Mouse (Mus musculus) yolk sac, embryonic 10.5 days (tissue): Measurements from ENCODE around the gene Cyp27a1.

Experiments used
- DNase-seq: peaks from one replicate; pipeline ENCODE4 v3.0.0-alpha.2; 2017; ENCODE audit warnings: low spot score

The Cyp27a1 gene

GRCm38 (mm10) chr1:74713099-74713858, at the start of gene Cyp27a1:
Cyp27a1 (plus strand) TSS chr1:74713574.
- DNase-seq: peak; percentile 82

GRCm38 (mm10) chr1:74665153-74665552, 48.2 kb upstream of the Cyp27a1 start:
- DNase-seq: peak; percentile 8

DNA sequence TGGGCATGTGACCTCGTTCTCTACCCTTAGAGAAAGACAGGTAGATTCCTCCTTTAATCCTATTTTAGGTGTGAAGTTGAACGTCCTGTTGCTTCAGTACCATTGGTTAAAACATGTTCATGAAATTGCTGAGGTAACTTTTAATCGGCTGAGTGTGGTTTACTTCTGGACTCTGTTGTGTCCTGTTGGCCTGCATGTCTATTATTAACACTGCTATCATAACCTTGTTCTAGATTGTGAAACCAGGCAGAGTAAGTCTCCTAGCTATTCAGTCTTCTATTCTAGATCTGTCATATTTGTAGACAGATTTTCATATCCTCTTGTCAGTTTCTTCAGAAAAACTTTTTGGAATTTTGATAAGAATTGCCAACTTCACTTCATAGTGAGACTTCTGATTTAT, 45.0 kb upstream of the Cyp27a1 start:
- DNase-seq: no peak

DNA sequence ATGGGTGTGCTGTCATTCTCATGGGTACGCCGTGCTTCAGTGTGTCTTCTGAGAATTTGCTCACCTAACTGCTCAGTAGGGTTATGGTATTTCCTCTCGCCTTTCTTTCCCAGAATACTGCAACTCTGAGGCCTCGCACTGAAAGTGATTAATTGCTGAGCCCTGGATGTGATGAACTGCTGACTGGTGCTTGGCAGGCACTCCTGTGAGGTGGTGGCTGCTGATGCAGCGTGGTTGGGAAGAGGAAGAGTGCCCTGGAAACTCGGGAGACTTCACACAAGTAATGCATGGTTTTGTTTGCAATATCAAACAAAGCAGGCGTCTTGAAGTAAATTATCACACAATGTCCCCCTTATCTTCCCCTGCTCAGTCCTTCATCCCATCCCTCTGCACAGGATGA, 40.6 kb upstream of the Cyp27a1 start:
- no peak for DNase-seq

GRCm38 (mm10) chr1:74676863-74677262, 36.5 kb upstream of the Cyp27a1 start:
- DNase-seq: no peak

DNA sequence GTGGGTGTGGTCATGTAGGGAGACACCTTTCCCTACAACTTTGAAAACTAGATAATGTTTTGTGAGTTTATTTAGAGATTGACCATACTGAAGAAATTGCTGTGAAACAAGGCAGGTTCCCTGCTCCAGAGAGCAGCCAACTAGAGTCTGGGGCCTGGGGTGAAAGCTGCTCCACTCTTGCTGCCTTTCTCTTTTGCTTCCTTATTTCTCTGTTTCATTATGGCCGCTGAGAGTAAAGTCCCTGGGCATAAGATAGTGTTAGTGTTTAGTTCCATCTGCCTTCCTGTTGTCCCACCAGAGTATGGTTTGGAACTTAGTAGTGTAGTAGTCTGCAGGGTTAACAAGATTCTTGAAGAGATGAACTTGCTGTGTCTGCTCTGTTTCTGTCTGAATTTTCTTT, 35.5 kb upstream of the Cyp27a1 start:
- DNase-seq: no peak

- no peak for DNase-seq
Observed at GRCm38 (mm10) chr1:74687131-74687530, 26.2 kb upstream of the Cyp27a1 start.

DNA sequence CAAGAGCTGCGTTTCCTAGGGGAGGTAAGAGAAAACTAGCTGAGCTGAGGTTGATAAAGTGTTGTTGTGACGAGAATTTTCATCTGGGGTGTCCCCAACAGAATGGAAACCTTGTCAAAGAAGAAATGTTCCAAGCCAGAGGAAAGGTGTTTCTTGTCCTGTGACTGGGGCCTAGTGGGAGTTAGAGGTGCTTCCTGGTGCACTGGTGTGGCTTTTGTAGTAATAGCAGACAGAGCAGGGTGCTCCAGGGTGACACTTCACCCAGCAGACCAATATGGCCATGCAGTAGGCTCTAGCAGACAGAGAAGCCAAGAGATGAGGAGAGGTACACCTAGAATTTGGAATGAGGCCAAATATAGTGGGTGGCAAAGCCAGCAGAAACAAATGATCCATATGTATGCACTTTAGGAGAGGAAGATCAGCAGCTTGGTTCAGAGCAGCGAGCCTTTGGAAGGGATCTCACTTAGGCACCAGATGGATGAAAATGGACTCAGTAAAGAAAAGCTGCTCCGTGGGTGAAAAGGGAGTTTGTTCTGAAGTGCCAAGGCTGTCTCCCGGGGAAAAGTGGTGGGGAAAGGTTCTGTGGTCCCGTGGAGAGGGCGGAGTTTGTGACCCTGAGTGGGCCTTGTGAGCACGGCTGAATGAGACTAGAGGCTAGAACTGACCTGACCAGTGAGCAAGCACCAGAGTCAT, 19.3 kb upstream of the Cyp27a1 start:
- DNase-seq: no peak

DNA sequence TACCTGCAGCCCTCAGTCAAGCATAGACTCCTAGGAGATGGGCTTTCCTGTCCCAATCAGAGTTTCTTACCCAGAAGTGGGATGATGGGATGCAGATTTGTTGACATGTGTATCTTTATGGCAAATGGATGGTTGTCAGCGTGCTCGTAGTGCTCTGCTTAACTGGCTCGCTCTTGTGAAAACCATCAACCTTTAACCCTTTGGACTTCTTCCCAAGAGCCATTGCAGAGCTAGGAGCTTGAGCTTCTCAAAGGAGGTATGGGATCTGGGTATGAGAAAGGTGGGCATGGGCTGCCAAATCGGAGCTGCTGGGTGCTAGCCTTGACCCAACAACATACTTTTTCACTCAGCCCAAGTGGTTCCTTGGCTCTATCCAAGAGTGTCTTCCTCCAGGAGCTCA, 17.5 kb upstream of the Cyp27a1 start:
- DNase-seq: no peak

- no peak for DNase-seq
Observed at GRCm38 (mm10) chr1:74697416-74697815, 16.0 kb upstream of the Cyp27a1 start.

- no peak for DNase-seq
Observed at GRCm38 (mm10) chr1:74698353-74698752, 15.0 kb upstream of the Cyp27a1 start.

DNA sequence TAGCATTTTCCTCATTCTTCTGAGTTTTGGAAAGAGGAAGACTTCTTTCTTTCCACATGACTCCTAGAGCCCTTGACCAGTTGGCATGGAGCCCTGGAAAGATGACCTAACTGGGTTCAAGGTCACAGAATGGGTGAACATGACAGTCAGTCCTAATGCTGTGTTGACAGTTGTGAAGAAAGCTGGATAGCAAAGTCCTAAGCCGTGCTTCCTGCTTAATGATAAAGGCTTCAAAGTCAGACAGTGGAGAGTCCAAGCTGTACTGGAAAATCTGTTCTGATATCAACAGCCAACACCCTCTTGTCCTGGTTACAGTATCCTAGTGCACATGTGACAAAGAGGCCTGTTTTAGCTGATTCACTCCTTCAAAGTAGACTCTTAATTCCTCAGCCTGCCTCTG, 14.6 kb upstream of the Cyp27a1 start:
- no peak for DNase-seq

DNA sequence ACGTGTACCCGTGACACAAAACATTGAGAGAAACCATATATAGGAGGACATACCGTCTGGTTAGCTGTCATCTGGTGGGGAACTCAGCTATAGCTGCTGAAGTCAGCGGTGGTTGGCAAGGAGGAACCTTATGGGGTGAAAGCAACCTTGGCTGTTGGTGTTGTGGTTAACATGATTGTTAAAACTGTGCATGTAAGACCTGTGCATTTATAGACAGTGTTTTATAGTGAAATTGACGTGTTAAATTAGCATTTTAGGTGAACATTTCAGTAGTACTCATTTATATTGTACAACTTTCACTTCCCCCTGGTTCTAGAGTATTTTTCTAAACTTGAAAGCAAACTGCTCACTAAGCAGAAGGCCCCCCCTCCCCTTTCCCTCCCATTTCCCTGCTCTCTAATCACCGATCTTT, 11.2 kb upstream of the Cyp27a1 start:
- DNase-seq: no peak

DNA sequence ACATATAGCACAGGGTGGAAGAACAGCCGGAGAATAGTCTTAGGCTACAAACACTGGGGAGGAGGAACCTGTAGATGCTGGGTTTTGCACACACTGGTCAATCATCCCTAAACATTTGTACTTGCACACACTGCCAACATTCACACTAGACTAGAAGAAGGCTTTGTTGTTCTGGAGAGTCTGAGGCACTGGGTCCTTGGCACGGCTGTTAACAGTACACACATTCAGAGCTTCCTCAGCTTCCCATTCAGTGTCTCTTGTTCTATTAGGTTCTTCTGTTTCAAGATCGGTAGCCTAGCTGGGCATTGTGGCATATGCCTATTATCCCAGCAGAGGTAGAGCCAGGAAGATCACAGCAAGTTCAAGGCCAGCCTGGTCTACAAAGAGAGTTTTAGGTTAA, 9.2 kb upstream of the Cyp27a1 start:
- no peak for DNase-seq

GRCm38 (mm10) chr1:74705016-74705415, 8.4 kb upstream of the Cyp27a1 start:
- DNase-seq: no peak

- no peak for DNase-seq
Observed at GRCm38 (mm10) chr1:74709566-74709965, 3.8 kb upstream of the Cyp27a1 start.

DNA sequence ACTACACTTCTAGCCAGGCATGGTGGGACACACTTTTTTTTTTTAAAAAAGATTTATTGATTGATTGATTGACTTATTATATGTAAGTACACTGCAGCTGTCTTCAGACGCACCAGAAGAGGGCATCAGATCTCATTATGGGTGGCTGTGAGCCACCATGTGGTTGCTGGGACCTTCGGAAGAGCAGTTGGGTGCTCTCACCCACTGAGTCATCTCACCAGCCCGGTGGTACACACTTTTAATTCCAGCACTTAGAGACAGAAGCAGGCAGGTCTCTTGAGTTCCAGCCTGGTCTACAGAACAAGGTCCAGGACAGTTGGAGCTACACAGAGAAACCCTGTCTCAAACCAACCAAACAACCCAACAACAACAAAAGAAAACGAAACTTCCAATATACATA, 1.3 kb upstream of the Cyp27a1 start:
- DNase-seq: no peak

DNA sequence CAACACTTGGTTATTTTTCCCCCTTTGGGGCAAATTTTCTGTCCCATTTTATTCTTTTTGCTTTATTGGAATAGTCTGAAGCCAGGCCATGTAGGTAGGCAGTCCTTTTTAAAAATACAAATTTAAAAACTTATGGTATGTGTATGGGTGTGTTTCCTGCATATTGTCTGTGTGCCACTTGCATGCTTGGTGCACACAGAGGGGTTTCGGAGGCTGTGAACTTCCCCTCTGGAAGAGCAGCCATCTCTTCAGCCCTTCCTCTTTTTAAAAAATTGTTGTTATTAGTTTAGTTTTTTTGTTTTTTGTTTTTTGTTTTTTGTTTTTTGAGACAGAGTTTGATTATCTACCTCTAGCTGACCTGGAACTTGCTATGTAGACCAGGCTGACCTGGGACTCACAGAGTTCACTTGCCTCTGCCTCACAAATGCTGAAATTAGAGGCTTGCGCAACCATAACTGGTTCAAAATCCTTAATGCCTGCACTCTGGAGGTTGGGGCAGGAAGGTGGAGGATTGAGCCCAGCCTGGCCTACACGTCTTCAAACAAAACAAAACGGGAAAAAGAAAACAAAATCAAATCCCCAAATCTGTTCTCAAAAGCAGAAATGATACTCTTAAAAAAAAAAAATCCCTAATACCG, 794 bp upstream of the Cyp27a1 start:
- DNase-seq: no peak

DNA sequence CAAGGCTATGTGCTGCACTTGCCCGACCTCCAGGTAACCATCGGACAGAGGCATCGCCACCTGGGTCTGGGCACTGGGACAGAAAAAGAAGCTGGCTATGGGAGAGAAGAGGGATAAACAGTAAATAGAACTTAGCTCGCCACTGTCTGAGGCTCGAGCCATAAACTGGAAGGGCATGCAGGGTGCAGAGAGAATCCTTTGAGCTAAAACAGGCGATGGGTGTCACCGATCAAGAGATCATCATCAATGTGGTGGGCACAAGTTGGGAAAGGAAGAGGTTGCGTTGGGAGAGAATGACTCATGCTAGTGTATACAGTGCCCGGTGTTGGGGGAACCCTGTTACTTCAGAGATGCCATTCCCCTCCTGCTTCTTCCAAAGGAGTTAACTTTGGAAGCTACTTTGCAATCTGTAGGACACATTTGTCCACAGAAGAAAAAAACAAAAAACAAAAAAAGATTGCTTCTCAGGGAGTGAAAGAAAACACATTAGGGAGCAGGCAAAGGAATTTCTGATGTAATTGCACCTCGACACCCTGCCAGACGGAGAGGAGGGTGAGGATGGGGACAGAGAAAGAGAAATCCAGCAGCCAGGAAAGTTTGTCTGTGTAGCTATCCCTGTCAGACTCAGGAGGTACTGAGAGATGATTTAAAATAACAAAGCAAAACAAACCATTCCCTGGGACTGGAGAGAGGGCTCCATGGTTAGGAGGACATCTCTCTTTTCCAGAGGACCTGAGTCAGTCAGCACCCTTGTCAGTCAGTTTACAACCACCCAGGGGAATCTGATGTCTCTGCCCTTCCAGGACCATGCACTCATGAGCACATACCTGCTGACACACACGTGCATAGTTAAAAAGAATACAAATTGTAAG, 721 bp downstream of the Cyp27a1 start:
- no peak for DNase-seq

- no peak for DNase-seq
Observed at GRCm38 (mm10) chr1:74714967-74715366, 1.6 kb downstream of the Cyp27a1 start.

- DNase-seq: no peak
Observed at GRCm38 (mm10) chr1:74715468-74715867, 2.1 kb downstream of the Cyp27a1 start.

GRCm38 (mm10) chr1:74715886-74716285, 2.5 kb downstream of the Cyp27a1 start:
- no peak for DNase-seq
